Mouse (Mus musculus): ENCODE measurements around the gene Plekhm3.

Gene Plekhm3

GRCm38 (mm10) chr1:64773305-64773704 lies 183.3 kb downstream of the Plekhm3 start:
- no peak for DNase-seq (ENCODE audit: low spot score in 2 of 2)

DNA sequence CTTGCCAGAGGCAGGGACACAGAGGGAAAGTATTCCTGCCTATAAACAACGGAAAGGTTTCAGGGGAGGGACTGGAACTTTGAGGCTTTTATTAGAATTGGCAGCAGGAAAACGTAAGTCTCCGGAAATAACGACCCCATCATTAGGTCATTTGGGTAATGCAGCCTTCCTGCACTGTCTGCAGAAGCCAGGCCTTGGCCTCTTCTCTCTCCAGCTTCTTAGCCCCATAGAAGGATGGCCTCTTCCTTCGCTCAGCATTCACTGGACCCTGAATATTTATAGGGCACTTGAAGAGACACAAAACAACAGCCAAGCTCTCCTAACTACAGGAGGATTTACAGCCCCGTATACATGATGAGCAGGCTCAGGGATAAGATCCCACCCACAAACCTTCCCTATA lies 186.5 kb downstream of the Plekhm3 start:
- DNase-seq (ENCODE audit: low spot score in 2 of 2), result no peak

DNA sequence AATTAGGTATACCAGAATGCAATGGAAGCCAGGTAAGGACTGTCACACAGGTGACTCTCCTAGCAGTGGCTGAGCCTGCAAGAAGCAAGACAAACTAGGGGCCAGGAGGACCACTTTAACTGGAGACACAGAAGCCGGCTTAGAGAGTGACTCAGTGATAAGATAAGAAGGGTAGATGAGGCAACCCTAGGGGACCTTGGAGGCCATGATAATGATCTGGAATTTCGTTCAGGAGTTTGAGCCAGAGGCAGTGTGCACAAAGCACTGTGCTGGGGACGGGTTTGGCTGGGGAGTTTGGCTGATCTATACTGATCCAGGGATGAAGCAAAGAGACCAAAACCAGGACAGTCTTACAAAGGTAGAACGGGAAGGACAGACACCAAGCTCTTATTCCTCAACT lies 195.0 kb downstream of the Plekhm3 start:
- no peak for DNase-seq (ENCODE audit: low spot score in 2 of 2)

DNA sequence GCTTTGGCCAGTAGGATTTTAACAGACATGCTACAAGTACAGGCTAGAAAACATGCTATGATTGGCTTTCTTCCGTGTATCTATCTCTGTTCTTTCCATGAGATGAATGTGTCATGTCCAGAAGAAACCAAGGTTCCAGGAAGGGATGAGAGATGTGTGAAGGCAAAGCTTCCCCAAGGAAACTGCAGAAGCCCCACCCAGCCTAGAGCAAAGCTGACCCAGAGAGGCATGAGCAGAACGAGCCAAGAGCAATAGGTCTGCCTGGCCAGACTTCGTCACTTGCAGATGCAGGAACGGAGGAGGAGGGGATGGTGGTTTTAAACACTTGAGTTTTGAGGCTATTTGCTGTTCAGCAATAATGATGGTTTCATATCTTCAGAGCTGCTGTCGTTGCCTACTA lies 198.9 kb downstream of the Plekhm3 start:
- DNase-seq (ENCODE audit: low spot score in 2 of 2), result no peak

- no peak for DNase-seq (ENCODE audit: low spot score in 2 of 2)
These were observed 199.4 kb downstream of the Plekhm3 start for GRCm38 (mm10) chr1:64757254-64757653.

DNA sequence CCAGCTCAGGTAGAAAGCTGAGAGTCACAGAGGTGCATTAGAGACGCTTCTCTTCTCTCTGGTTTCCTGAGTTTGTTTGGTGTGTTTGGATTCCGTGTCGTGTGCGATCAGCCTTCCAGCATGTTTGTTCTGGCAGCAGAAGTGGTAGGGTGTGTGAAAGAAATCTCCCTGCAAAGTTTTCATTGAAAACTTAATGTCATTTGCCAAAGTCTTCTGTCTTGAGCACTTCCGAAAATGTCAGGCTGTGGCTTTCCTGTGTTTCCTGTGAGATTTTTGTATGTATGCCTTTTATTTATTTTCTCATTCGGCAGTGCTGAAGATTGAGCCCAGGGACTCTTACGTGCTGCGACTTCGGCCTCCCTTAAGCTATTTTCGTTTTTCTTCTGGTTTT lies 200.0 kb downstream of the Plekhm3 start:
- DNase-seq (ENCODE audit: low spot score in 2 of 2), result no peak

DNA sequence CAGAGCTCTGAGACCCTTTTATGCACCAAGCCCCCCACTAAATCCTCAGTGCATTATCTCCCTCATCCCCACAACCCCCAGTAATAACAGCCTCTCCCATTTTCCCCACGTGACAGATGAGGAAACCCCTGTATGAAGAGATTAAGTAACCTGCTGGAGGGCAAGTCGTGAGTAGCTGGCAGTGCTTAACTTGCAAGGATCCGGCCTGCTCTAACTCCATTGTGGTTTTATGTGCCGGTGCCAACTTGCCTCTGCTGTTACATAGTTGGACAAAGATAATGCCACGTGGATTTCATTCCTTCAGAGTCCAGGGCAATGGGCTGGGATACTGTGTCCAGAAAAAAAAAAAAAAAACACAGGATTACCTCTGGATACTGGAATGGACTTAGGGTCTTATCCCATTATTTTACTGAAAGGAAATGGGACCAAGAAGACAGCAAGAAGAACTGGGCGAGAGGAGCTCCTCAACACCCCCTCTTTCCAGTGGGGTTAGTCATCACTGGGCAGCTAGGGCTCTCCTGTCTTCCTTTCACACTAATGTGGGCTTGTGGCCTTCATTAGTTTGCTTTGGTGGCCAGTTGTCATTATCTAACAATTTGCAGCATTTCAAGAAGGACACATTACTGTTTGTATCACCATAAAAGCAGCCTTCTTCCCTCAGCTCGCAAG lies 200.5 kb downstream of the Plekhm3 start:
- no peak for DNase-seq (ENCODE audit: low spot score in 2 of 2)

DNA sequence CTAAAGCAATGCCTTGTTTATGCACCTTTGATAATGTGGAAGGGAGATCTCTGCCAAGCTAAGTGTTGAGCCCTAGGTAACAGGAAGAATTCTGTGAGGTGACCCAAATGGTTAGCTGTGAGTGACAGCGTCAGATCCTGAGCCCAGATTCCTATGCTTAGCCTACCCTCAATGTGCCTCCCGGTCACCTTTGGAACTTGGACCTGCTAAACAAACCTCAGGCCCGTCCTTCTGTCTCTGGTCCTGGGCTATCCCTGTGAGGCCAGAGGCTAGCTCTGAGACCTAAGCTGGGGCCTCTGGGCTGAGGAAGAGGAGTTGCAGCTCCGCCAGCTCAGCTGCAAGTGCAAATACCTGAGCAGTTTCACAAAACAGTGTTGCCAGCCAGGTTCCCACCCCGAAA lies 202.0 kb downstream of the Plekhm3 start:
- no peak for DNase-seq (ENCODE audit: low spot score in 2 of 2)

DNA sequence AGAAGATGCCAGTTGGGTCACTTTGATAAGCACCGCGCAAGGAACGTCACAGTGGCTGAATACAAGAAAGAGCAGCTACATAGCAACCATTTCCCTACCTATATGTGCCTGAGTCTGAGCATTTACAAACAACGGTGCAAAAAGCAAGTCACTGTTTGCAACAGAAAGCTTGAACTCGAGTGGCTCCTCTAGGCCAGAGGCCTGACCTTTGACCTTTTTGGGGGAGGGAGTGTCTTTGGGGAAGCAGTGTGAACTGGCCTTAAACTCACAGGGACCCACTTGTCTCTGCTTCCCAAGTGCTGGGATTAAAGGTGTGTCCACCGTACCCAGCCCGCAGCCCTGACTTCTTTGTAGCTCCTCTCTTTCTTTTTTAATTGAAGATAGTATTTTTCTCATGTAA lies 203.0 kb downstream of the Plekhm3 start:
- no peak for DNase-seq (ENCODE audit: low spot score in 2 of 2)

GRCm38 (mm10) chr1:64753109-64753508 lies 203.5 kb downstream of the Plekhm3 start:
- DNase-seq (ENCODE audit: low spot score in 2 of 2), result no peak

DNA sequence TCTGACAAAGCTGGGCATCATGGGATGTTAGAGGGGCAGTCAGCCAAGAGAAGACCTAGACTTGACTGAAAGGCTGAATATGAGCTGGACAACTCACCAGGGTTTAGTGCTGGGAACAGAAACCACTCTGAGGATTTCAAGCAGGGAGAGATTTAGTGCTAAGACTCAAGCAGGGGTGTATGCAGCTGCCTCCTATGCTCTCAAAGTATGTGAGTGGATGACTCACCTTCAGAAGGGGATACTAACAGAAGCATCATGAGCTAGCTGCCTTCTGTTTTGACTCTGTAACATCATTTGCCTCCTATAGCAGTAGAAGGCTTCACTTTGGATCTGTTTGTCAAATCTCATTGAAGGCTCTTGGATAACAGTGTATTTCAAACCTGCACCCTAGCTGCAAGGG lies 212.0 kb downstream of the Plekhm3 start:
- no peak for DNase-seq (ENCODE audit: low spot score in 2 of 2)

- no peak for DNase-seq (ENCODE audit: low spot score in 2 of 2)
These were observed 213.7 kb downstream of the Plekhm3 start for GRCm38 (mm10) chr1:64742741-64743408.

DNA sequence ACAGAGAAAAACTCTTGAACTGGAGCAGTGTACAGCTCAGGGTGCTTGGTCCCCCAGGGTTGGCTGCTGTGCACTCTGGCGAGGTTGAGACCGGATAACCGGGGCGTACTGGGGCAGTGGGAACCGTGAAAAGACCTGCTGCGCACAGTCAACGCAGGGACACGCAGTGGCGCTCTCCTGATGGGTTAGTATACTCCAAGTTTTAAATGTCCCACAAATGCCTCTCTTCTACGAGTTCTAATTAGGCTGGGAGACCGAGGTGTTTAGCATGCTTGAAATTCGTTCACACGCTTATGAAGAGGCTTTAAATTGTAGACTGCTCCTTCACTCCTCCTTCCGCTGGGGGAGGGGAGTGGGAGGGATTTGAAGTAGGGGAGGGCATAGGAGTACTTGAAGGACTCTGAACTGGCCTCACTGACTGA lies 218.0 kb downstream of the Plekhm3 start:
- no peak for DNase-seq (ENCODE audit: low spot score in 2 of 2)

- no peak for DNase-seq (ENCODE audit: low spot score in 2 of 2)
These were observed 218.5 kb downstream of the Plekhm3 start for GRCm38 (mm10) chr1:64738180-64738555.

GRCm38 (mm10) chr1:64737502-64738179 lies 219.0 kb downstream of the Plekhm3 start, which contains the start of gene Fzd5:
TSS of gene Fzd5 (minus strand) at chr1:64737751.
- DNase-seq (ENCODE audit: low spot score in 2 of 2), result peak; percentile 82 to 86

GRCm38 (mm10) chr1:64736681-64737501 lies 219.7 kb downstream of the Plekhm3 start:
- peak in 1 of 2 experiments; percentile 21 for DNase-seq (ENCODE audit: low spot score in 2 of 2)

All from spleen, postnatal 14 days (tissue).